Mouse (Mus musculus): ENCODE data around the gene Dhx36.

Dhx36 gene

DNA sequence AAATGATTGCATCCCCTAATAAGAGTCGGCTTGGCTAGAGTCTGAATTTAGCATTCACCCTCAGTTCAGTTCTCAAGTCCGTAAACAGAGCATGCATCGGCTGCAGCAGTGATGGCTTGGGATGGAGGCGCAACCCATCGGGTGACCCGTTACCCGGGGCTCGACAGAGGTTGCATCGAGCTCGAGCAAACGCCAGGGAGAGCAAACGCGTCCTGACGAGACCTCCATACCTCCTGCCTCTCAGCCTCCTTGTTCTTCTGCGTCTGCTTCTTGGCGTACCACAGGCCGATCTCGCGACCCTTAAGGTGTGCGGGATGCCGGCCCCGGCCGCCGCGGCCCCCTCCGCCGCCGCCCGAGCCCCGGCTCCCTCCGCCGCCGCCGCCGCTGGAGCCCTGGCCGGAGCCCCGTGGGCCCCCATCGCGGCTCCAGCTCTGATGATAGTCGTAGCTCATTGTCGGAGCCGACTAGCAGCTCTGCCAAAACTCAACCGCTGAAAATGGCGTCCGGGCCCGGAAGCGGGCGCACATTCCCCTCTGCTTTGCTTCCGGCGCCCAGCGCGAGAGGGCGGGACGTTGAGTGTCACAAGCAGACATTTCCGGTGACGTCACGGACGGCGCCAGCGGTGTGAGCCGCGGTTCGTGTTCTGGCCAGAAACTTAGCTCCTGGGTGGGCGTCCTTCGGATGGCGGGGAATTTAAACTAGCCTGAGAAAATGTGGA lies at the start of gene Dhx36:
TSS of gene Dhx36 (minus strand) at position 517 of the 718 bp plus-strand sequence.
- peak; percentile 98 for DNase-seq

DNA sequence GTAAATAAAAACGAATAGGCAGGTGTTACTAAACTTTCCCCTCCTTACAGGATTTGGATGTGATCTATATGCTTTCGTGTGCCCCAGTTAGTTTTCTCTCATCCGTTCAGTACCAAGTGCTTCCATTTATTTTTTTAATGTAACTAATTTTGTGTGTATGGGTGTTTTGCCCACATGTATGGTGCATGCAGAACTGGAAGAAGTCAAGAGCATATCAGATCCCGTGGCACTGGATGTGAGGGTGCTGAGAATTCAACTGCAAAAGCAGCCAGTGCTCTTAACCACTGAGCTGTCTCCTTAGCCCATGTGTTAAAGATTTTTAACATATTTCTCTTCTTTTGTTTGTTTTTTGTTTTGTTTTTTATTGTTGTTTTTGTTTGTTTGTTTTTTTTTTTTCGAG lies 20.8 kb upstream of the Dhx36 start:
- no peak for DNase-seq

DNA sequence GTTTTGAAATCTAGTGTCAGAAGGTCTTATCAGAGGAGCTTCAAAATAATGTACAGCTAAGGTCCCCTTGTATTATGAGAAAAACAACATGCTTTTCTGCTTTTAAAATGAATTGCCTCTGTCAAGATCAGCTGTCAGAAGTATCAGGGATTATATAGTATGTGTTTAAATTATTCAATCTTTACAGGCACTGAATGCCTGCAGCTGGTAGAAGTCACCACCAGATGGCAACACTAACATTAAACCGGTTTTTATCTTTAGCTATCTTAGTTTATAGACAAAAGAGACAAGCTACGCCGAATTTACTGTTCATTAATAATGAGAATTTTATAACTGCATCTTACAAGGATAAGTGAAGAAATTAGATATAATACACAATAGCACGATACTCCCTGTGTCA lies 20.4 kb upstream of the Dhx36 start:
- peak; percentile 8 for DNase-seq

DNA sequence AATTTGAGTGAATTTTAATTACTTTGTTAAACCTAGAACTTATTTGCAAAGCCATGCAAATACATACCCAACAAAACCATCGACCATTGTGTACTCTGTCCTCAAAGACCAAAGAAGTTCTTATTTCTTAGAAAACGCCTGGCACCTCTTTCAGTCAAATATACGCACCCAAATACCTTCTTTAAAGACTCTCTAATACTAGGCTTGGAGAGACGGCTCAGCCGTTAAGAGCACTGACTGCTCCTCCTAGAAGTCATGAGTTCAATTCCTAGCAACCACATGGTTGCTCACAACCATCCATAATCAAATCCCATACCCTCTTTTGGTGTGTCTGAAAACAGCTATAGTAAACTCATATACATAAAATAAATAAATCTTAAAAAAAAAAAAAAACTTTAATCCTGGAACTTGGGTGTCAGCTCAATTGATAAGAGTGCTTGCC lies 423 bp upstream of the Dhx36 start:
- DNase-seq = no peak

DNA sequence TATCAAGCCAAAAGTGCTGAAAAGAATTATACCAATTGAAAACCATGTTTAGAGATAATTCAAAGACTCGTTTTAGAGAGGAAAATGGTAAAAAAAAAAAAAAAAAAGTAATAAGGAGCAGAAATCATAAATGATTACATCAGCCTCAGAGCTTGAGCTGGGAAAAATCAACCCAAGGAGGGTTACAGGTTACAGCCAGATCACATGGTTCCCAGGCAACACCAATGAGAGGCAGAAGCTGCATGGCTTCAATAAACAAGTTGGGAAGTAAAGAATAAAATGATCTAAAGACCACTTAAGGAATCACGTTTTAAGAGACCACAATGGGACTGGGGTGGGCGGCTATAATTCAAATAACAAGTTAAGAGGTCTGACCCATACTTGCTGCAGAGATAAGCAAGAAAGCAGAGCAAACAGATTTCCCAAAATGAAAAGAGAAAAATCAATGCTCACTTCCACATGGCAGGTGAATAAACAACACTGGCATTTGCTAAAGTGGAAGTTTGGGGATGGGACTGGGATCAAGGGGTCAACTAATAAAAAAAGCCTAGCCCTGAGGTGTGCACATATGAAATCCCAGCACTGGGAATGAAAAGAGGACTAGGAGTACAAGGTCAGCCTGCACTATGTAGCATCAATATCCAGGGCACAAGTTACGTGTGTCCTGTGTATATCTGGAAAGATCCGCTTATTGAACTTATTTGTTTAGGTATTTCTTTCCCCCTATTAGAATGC lies 1.5 kb downstream of the Dhx36 start:
- no peak for DNase-seq

DNA sequence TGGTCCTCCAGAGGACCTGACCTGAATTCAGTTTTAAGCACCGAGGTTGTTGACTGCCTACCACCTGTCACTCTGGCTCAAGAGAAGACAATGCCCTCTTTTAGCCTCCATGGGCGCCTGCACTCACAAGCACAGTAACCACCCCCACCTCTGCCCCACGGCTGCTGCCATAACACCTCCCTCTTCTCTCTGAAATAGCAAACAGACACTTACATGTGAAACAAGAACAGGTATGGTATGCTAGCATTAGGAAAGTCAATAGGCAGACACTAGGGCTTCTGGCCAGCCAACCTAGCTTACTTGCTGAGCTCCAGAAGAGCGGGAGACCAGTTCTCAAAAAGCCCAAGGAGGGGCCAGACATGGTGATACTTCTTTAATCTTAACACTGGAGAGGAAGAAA lies 7.5 kb downstream of the Dhx36 start:
- DNase-seq = no peak

DNA sequence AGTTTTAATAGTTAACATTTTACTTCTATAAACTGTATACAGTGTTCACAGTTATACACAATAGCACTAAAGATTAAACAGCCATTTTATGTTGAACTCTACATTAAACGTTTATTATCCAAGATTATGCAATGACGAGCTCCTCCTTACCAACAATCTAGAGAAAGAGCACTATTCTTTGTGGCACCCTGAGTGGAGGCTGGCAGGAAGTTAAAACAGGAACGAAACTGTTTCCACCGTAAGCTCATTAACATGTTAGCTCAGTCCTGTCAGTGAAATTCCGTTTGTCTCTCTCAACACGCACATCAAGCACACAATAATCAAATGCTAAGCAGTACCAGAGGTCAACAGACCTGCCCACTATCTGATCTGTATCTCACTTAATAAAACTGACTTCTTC lies 14.2 kb downstream of the Dhx36 start:
- DNase-seq = no peak

DNA sequence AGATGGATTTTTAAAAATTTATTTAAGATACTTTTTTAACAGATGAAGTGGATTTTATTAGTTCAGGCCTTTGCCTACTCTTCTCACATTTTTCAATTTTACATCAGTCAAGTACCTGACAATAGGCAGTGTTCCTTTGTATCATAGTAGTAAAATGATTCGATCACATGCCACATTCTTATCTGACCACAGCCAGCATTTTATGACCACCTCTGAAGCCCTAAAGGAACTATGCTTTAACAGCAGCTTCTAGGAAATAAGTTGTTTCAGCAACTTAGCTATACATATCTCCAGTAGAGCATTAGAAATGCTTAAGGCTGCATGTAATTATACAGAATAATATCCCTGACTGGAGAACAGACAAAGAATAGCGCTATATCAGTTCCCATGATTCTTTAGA lies 22.5 kb downstream of the Dhx36 start:
- DNase-seq = no peak

DNA sequence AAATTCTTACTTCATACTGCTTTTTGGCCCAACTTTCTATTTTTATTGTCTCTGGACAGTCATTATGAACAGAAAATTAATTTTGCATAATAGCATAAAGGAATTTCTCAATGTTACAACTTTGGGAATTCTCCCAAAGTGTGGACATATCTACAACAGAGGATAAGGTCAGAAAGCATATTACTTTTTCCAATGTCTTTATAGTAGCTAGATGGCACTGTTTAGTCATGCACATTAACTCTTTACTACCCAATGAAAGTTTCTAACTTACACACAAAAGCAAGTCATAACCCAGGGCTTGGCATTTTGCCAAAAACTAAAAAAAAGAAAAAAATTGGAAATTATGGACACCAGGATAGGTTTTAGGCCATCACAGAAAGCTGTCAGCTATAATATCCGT lies 36.6 kb downstream of the Dhx36 start:
- DNase-seq = no peak

DNA sequence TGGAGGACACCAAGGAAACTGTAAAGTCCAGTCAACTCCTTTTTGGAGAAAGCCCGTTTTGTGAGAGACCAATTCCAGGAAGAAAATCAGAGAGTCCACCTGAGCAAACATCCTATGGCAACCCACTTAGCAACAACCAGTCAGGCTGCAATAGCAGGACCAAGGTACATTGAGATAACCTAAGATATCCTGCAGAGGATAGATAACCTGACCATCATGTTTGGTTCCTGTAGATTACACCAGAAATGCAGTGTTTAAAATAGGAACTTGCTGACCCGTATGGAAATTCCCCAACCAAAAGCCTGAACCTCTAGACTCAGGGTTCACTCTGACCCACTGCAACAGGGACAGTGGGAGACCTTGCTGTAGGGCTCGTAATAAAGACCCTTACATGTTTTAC lies 42.5 kb downstream of the Dhx36 start:
- DNase-seq = no peak

DNA sequence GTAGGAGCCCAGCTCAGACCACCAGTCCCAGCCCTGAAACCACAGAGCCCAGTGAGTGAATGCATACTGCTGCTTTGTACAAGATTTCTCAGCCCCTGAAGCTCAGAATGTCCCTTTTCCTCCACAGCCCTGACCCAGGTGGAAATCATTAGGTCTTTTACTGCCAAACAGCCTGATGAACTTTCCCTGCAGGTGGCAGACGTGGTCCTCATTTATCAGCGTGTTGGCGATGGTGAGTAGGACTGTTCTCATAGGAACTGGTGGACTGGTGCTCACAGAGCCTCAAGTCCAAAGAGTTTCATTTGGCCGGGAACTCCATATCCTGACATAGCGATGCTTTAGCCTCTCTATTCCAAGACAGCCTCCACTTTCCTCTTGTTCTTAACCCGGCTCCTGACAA lies 47.3 kb downstream of the Dhx36 start:
- DNase-seq = no peak

DNA sequence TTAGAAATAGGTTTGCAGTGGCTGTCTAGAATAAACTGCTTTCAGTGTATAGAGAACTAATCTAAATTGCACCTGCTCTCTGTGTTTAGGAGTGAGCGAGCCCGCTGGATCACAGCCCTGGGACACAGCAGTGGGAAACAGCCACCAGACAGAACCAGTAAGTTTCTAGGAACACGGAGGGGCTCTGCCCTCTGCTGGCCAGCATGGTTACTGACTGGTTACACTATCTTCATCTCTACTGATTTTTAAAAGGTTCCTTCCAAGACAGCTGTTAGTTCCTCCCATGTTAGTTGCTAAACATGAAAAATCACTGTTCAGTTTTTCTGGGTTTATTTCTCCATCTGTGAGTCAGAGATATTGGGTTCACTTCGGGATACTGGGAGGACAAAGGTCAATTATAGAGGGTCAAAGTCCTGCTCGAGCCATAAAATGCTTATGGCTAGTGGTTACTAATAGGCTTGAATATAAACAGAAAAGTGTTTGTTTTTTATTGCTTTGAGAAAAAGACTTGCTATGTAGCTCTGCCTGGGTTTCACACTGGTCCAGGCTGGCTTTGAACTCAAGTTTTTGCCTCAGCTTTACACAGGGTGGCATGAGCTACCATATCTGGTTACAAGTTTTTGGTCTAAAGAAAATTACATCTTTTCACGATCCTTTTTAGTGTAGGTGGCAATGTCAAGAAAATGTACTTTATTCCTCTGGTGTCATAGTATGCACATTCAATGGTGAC lies 48.4 kb downstream of the Dhx36 start:
- DNase-seq = peak; percentile 85

DNA sequence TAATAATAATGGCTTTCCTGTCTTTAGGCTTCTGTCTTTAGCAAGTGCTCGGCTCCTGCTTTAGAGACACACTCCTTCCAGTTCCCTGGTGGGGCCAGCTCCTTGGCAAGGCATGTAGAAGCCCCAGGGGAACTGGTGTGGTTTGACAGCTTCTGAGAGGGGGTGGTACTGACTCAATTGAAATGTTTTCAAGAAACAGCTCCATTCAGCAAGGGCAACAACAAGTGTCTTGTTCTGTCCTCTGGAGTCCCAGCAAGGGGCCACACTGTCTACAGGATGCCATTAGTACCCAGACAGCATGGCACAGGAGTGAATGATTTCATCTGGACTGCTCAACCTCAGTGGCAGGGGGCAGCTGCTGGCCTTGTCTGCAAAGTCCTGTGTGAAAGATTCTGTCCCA lies 51.0 kb downstream of the Dhx36 start:
- no peak for DNase-seq

DNA sequence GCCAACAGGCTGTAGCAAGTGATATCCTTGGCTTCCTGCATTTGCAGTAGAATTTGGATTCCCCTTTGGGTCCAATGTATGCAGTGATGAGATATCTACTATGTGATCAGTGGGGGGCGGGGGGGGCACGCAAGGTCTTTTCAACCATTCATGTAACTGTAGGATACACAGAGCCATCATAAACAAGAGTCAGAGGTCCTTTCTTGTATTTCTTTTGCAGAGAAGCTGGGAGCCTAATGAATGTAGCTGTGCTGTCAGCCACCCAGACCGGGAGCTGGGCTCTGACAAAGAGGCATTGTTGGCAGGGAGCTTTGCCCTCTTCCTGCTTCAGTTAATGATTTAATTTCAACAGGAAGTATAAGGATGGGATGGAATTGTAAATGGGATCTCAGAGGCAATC lies 52.7 kb downstream of the Dhx36 start:
- peak; percentile 32 for DNase-seq

DNA sequence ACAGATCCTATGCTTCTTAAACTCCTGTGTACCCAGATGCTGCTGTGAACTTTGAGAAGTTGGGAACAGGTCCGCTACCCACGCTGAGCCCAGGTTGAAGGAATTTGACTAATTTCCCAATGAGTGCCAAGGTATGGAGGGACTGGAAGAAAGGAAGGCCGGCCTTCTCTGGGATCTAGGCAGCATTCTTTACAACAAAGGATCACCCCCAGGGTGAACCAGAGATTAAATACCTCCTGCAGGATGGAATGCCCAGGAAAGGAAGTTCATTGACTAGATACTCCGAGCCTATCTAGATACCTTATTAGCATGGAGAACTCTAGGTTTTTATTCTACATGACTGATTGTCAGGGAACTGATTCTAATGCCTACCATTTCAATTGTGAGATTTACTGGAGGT lies 53.8 kb downstream of the Dhx36 start:
- no peak for DNase-seq

DNA sequence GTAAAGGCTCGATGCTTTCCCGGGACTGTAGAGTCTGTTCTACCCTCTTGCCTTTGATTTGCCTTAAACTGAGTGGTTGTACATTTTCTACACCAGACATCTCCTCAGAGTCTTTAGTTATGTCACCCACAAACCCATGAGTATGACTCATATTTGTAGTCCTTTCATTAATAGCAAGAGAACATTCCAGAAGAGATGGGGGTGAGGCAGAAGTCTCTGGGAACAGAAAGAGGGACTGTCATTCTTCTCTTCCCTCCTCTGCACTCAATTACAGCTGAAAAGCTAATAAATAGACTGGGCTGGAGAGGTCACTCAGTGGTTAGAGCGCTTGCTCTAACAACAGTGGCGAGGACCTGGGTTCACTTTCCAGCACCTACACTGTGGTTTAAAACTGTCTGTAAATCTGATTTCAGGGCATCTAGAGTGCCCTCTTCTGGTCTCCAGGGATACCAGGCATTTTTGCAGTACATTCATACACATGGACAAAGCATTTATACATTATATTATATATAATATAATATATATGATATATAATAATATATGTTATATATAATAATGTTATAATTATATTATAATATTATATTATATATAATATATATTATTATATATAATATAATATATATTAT lies 56.8 kb downstream of the Dhx36 start:
- DNase-seq = peak; percentile 28

DNA sequence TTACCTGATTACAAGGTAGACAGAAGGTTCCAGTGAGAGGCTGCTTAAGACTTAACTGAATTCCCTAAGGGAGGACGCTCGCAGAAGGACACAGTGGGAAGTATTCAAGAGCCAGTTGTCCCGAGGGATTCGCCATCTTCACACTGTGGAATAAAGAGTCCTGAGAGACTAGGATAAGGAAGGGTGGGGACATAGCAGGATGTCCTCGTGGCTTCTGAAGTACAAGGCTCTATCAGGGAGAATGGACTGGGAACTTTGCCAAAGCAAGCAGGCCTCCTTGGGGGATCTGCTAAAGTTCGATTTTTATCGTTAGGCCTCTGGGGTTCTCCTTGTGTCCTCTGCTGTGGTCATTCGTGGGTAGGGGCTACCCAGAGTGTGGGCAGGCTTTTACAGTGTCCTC lies 59.7 kb downstream of the Dhx36 start:
- DNase-seq = peak; percentile 60

DNA sequence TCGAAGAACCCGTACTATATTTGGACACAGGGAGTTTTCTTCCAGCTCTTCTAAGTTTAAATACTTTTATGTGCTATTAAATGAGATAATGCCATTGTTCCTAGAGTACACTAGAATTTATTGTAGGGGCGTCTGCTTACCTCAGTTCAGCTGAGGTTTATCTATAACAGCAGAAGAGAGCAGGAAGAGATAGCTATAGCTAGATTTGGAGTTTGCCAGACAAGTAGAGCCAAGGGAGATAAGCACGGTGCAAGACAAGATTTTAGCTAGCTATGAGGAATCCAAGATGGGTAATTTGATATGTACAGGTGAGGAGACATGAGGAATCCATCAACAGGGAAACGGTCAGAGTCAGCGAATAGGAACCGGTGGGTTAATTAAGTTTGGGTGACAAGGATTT lies 60.5 kb downstream of the Dhx36 start:
- no peak for DNase-seq

DNA sequence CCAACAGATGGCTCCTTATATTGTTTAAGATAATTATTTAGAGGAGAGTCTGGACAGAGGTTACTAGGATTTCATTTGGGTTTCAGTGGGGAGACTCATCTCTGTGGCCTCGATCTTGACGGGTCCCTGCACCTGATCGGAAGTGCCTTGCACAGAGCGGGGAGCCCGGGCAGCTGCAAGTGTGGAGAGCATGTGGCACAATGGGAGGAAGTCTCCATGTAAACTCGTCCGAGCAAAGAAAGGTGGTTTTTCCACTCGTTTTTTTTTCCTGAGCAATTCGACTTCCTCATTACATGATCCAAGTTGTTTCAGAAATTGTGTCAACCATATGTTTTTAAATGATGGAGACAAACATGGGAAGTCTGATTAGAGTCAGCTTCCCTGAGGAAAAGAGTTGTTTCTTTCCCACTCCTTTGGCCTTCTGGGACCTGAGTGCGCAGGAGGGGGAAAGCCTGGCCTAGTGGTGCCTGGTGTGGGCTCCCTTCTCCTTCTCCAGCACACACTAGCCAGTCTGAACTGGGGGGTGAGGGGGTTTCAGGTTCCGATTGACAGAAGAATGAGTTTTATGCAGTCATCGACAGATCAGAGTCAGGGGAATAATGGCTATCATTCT lies 63.1 kb downstream of the Dhx36 start:
- peak; percentile 48 for DNase-seq

DNA sequence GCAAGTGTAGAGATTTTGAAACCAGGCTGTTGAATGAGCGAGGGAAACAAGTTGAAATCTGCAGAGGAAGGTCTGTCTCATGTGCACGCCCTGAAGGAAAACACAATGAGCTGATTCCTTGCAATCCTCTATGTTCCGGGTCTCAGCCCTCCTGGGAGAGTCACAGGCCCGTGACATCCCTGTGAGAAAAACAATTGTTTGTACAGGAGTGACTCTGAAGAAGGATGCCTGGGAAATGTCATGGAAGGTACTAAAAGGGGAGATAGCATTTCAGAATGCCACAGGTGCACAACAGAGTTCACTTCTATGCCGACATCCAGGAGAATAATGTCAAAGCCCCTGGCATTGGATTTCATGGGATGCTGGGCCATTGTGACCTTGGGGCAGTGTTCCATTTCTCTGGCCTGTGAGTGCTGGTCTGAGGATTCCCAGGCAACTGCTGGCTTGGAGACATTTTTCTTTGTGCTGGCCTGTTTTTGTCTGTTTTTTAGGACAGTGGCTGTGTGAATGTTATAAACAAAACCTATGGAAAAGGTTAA lies 66.3 kb downstream of the Dhx36 start:
- DNase-seq = no peak

DNA sequence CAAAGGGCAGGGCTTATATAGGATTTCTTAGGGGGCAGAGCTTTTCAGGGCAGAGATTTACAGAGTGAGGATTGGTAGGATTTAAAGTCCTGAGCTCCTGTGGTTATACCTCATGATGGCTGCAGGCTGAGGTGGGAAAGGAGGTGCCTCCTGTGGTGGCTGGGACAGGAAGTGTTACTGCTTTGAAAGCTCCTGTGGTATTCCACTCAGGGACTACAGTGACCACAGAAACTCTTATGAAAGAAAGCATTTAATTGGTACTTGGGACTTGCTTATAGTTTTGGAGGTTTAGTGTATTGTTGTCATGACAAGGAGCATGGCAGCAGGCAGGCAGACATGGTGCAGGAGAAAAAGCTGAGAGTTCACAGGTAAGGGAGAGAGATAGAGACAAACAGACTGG lies 70.9 kb downstream of the Dhx36 start:
- no peak for DNase-seq

DNA sequence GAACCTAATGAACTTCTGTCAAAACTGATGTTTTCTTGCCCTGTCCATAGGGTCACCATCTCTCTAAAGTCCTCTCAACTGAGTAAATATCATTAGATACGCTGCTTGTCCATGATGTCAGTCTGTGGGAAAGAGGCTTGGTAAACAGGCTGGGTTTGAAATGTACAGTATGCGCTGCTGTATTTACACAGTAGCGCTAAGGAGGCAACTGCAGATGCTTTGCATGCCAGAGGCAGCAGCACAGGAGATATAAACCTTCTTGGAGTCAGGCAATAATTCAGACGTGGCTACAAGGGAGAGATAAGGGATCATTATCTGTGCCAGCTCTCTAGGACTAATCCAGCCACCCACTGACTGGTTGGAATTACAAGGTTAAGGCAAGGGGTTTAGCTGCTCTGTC lies 73.1 kb downstream of the Dhx36 start:
- peak; percentile 56 for DNase-seq
